Mouse (Mus musculus): Measurements from ENCODE around the gene Crebl2. TPM values are rescaled to one million over a fixed set of nuclear protein-coding genes. Genes with fewer than 3 reads are reported as not detected.

The Crebl2 gene
- polyA plus RNA-seq, 1 experiment from 2014 or later, result 3.9 TPM

- WGBS, result 90% methylated on average over 16 of the region's 16 CpGs
Observed at GRCm38 (mm10) chr6:134855926-134856325, 26.0 kb downstream of the Crebl2 start.

GRCm38 (mm10) chr6:134859021-134859420 is 29.1 kb downstream of the Crebl2 start:
- WGBS, result 95% methylated on average over 6 of the region's 6 CpGs
- H3K4me1 ChIP-seq (ENCODE audit: control insufficient read depth, insufficient read depth, low read length), result peaks cover 15% of the 10 kb centered on the region; the same call in 1 of the 2 replicates
- ATAC-seq (ENCODE audit: low FRiP score, low TSS enrichment), result no peak

More at GRCm38 (mm10) chr6:134855926-134856325, 26.0 kb downstream of the Crebl2 start:
- no peak overlapping the region for H3K9ac ChIP-seq (replicated peaks; ENCODE audit: low read length)
- H3K4me1 ChIP-seq (ENCODE audit: control insufficient read depth, insufficient read depth, low read length), result no peaks in the 10 kb centered on the region
- peaks cover 22% of the 10 kb centered on the region for H3K36me3 ChIP-seq (ENCODE audit: control insufficient read depth, insufficient read depth, low read length)
- DNase-seq (no peak), ATAC-seq (ENCODE audit: low FRiP score, low TSS enrichment) (no peak)
- no peak overlapping the region for H3K4me3 ChIP-seq (replicated peaks; ENCODE audit: low read depth, low read length)
- H3K9me3 ChIP-seq (ENCODE audit: control insufficient read depth, low read length), result no peaks in the 10 kb centered on the region
- no peak overlapping the region for H3K27ac ChIP-seq (replicated peaks; ENCODE audit: low read depth, low read length)
- no peaks in the 10 kb centered on the region for H3K27me3 ChIP-seq (ENCODE audit: control insufficient read depth, insufficient read depth, low read length)
- no peak overlapping the region for H3K4me2 ChIP-seq (ENCODE audit: low read length)

GRCm38 (mm10) chr6:134860275-134860674 is 30.3 kb downstream of the Crebl2 start:
- no peak for ATAC-seq (ENCODE audit: low FRiP score, low TSS enrichment)
- no peak overlapping the region for H3K27ac ChIP-seq (replicated peaks; ENCODE audit: low read depth, low read length)
- 86% methylated on average over 4 of the region's 4 CpGs for WGBS

More at GRCm38 (mm10) chr6:134859021-134859420, 29.1 kb downstream of the Crebl2 start:
- H3K36me3 ChIP-seq (ENCODE audit: control insufficient read depth, insufficient read depth, low read length), result peaks cover 12% of the 10 kb centered on the region; the same call in 1 of the 2 replicates
- no peak for DNase-seq
- no peaks in the 10 kb centered on the region for H3K27me3 ChIP-seq (ENCODE audit: control insufficient read depth, insufficient read depth, low read length)
- no peak overlapping the region for H3K4me3 ChIP-seq (replicated peaks; ENCODE audit: low read depth, low read length)
- no peak overlapping the region for H3K4me2 ChIP-seq (ENCODE audit: low read length)
- no peak overlapping the region for H3K27ac ChIP-seq (replicated peaks; ENCODE audit: low read depth, low read length)
- no peaks in the 10 kb centered on the region for H3K9me3 ChIP-seq (ENCODE audit: control insufficient read depth, low read length)
- H3K9ac ChIP-seq (replicated peaks; ENCODE audit: low read length), result no peak overlapping the region

GRCm38 (mm10) chr6:134861386-134861785 is 31.4 kb downstream of the Crebl2 start:
- no peaks in the 10 kb centered on the region for H3K27me3 ChIP-seq (ENCODE audit: control insufficient read depth, insufficient read depth, low read length)
- no peak for ATAC-seq (ENCODE audit: low FRiP score, low TSS enrichment)
- no peak for DNase-seq
- no peaks in the 10 kb centered on the region for H3K9me3 ChIP-seq (ENCODE audit: control insufficient read depth, low read length)
- 88% methylated on average over 12 of the region's 12 CpGs for whole genome bisulfite sequencing
- H3K9ac ChIP-seq (replicated peaks; ENCODE audit: low read length), result no peak overlapping the region
- no peak overlapping the region for H3K4me2 ChIP-seq (ENCODE audit: low read length)
- H3K4me1 ChIP-seq (ENCODE audit: control insufficient read depth, insufficient read depth, low read length), result peaks cover 15% of the 10 kb centered on the region; the same call in 1 of the 2 replicates
- H3K27ac ChIP-seq (replicated peaks; ENCODE audit: low read depth, low read length), result 0 out of 2 replicates have a peak overlapping the region, but pooled peaks have one; percentile 81
- H3K36me3 ChIP-seq (ENCODE audit: control insufficient read depth, insufficient read depth, low read length), result peaks cover 17% of the 10 kb centered on the region
- H3K4me3 ChIP-seq (replicated peaks; ENCODE audit: low read depth, low read length), result no peak overlapping the region

More at GRCm38 (mm10) chr6:134860275-134860674, 30.3 kb downstream of the Crebl2 start:
- peaks cover 15% of the 10 kb centered on the region; the same call in 1 of the 2 replicates for H3K4me1 ChIP-seq (ENCODE audit: control insufficient read depth, insufficient read depth, low read length)
- H3K27me3 ChIP-seq (ENCODE audit: control insufficient read depth, insufficient read depth, low read length), result no peaks in the 10 kb centered on the region
- no peak overlapping the region for H3K4me2 ChIP-seq (ENCODE audit: low read length)
- no peak overlapping the region for H3K4me3 ChIP-seq (replicated peaks; ENCODE audit: low read depth, low read length)
- H3K9ac ChIP-seq (replicated peaks; ENCODE audit: low read length), result no peak overlapping the region
- no peak for DNase-seq
- H3K36me3 ChIP-seq (ENCODE audit: control insufficient read depth, insufficient read depth, low read length), result peaks cover 12% of the 10 kb centered on the region; the same call in 1 of the 2 replicates
- no peaks in the 10 kb centered on the region for H3K9me3 ChIP-seq (ENCODE audit: control insufficient read depth, low read length)

- Histone ChIP-seq H3K9ac (replicated peaks; ENCODE audit: low read length) (peak overlapping the region; percentile 43; the same call in 1 of the 2 replicates), H3K27me3 (ENCODE audit: control insufficient read depth, insufficient read depth, low read length) (no peaks in the 10 kb centered on the region), H3K4me2 (ENCODE audit: low read length) (peak overlapping the region; percentile 64), H3K4me3 (replicated peaks; ENCODE audit: low read depth, low read length) (peak overlapping the region; percentile 31), H3K27ac (replicated peaks; ENCODE audit: low read depth, low read length) (peak overlapping the region; percentile 81), H3K9me3 (ENCODE audit: control insufficient read depth, low read length) (no peaks in the 10 kb centered on the region), H3K4me1 (ENCODE audit: control insufficient read depth, insufficient read depth, low read length) (peaks cover 15% of the 10 kb centered on the region; the same call in 1 of the 2 replicates), H3K36me3 (ENCODE audit: control insufficient read depth, insufficient read depth, low read length) (peaks cover 15% of the 10 kb centered on the region)
- ATAC-seq (ENCODE audit: low FRiP score, low TSS enrichment) (peak; percentile 80), DNase-seq (peak; percentile 76)
- 6% methylated on average over 13 of the region's 13 CpGs for WGBS
Observed at GRCm38 (mm10) chr6:134862671-134863104, 32.7 kb downstream of the Crebl2 start.

- H3K27me3 ChIP-seq (ENCODE audit: control insufficient read depth, insufficient read depth, low read length), result no peaks in the 10 kb centered on the region
- WGBS, result under 1% methylated on average over 19 of the region's 19 CpGs
- peak overlapping the region; percentile 31 for H3K4me3 ChIP-seq (replicated peaks; ENCODE audit: low read depth, low read length)
- peaks cover 15% of the 10 kb centered on the region; the same call in 1 of the 2 replicates for H3K4me1 ChIP-seq (ENCODE audit: control insufficient read depth, insufficient read depth, low read length)
- peaks cover 19% of the 10 kb centered on the region for H3K36me3 ChIP-seq (ENCODE audit: control insufficient read depth, insufficient read depth, low read length)
- H3K27ac ChIP-seq (replicated peaks; ENCODE audit: low read depth, low read length), result peak overlapping the region; percentile 81
- ATAC-seq (ENCODE audit: low FRiP score, low TSS enrichment), result peak; percentile 87
- no peaks in the 10 kb centered on the region for H3K9me3 ChIP-seq (ENCODE audit: control insufficient read depth, low read length)
- H3K4me2 ChIP-seq (ENCODE audit: low read length), result peak overlapping the region; percentile 64
- peak overlapping the region; percentile 43; the same call in 1 of the 2 replicates for H3K9ac ChIP-seq (replicated peaks; ENCODE audit: low read length)
- peak; percentile 98 for DNase-seq
Observed at GRCm38 (mm10) chr6:134863146-134863545, 33.2 kb downstream of the Crebl2 start.

GRCm38 (mm10) chr6:134866113-134866512 is 36.2 kb downstream of the Crebl2 start:
- no peak for ATAC-seq (ENCODE audit: low FRiP score, low TSS enrichment)
- no peak overlapping the region for H3K27ac ChIP-seq (replicated peaks; ENCODE audit: low read depth, low read length)
- no peak overlapping the region for H3K9ac ChIP-seq (replicated peaks; ENCODE audit: low read length)
- H3K27me3 ChIP-seq (ENCODE audit: control insufficient read depth, insufficient read depth, low read length), result no peaks in the 10 kb centered on the region
- H3K4me2 ChIP-seq (ENCODE audit: low read length), result no peak overlapping the region
- H3K36me3 ChIP-seq (ENCODE audit: control insufficient read depth, insufficient read depth, low read length), result peaks cover 46% of the 10 kb centered on the region
- 94% methylated on average over 7 of the region's 7 CpGs for WGBS
- peaks cover 15% of the 10 kb centered on the region; the same call in 1 of the 2 replicates for H3K4me1 ChIP-seq (ENCODE audit: control insufficient read depth, insufficient read depth, low read length)
- H3K9me3 ChIP-seq (ENCODE audit: control insufficient read depth, low read length), result no peaks in the 10 kb centered on the region
- no peak overlapping the region for H3K4me3 ChIP-seq (replicated peaks; ENCODE audit: low read depth, low read length)
- no peak for DNase-seq

GRCm38 (mm10) chr6:134867325-134867724 is 37.4 kb downstream of the Crebl2 start:
- H3K36me3 ChIP-seq (ENCODE audit: control insufficient read depth, insufficient read depth, low read length), result peaks cover 51% of the 10 kb centered on the region

GRCm38 (mm10) chr6:134870209-134870742 is 40.3 kb downstream of the Crebl2 start:
- 94% methylated on average over 12 of the region's 12 CpGs for WGBS

More at GRCm38 (mm10) chr6:134867325-134867724, 37.4 kb downstream of the Crebl2 start:
- Histone ChIP-seq H3K9me3 (ENCODE audit: control insufficient read depth, low read length) (no peaks in the 10 kb centered on the region), H3K4me1 (ENCODE audit: control insufficient read depth, insufficient read depth, low read length) (peaks cover 6% of the 10 kb centered on the region; the same call in 1 of the 2 replicates), H3K4me3 (replicated peaks; ENCODE audit: low read depth, low read length) (no peak overlapping the region), H3K9ac (replicated peaks; ENCODE audit: low read length) (no peak overlapping the region), H3K4me2 (ENCODE audit: low read length) (no peak overlapping the region), H3K27ac (replicated peaks; ENCODE audit: low read depth, low read length) (no peak overlapping the region), H3K27me3 (ENCODE audit: control insufficient read depth, insufficient read depth, low read length) (no peaks in the 10 kb centered on the region)
- ATAC-seq (ENCODE audit: low FRiP score, low TSS enrichment) (no peak), DNase-seq (no peak)
- WGBS, result 90% methylated on average over 3 of the region's 3 CpGs

More at GRCm38 (mm10) chr6:134870209-134870742, 40.3 kb downstream of the Crebl2 start:
- DNase-seq, result no peak
- H3K9me3 ChIP-seq (ENCODE audit: control insufficient read depth, low read length), result no peaks in the 10 kb centered on the region
- H3K27me3 ChIP-seq (ENCODE audit: control insufficient read depth, insufficient read depth, low read length), result no peaks in the 10 kb centered on the region
- peaks cover 57% of the 10 kb centered on the region for H3K36me3 ChIP-seq (ENCODE audit: control insufficient read depth, insufficient read depth, low read length)
- H3K4me1 ChIP-seq (ENCODE audit: control insufficient read depth, insufficient read depth, low read length), result no peaks in the 10 kb centered on the region
- no peak for ATAC-seq (ENCODE audit: low FRiP score, low TSS enrichment)
- H3K4me2 ChIP-seq (ENCODE audit: low read length), result no peak overlapping the region
- H3K27ac ChIP-seq (replicated peaks; ENCODE audit: low read depth, low read length), result no peak overlapping the region
- H3K4me3 ChIP-seq (replicated peaks; ENCODE audit: low read depth, low read length), result no peak overlapping the region
- H3K9ac ChIP-seq (replicated peaks; ENCODE audit: low read length), result no peak overlapping the region

Measured in midbrain, embryonic 14.5 days (tissue).